In genomic region chr9:37363551-37363950, GRCm38 (mm10) we compare ENCODE assay signal across 31 mouse cellular contexts. TPM values are rescaled to one million over a fixed set of nuclear protein-coding genes. Genes with fewer than 3 reads are reported as not detected.
DNase-seq lines count a peak whose midpoint lies in the region; ATAC-seq and TF ChIP-seq lines count a peak whose summit lies in the region.
"Had no signal": no experiment of that assay in that cellular context is flagged by ENCODE, and none has a peak within 500 bp of the region (broad histone marks: within the 10 kb centered on the region; RNA-seq: fewer than 3 reads in every experiment).

No protein-coding gene starts in this region.

- peaks cover 8% of the 10 kb centered on the region for H3K4me1 ChIP-seq in heart, embryonic 12.5 days (replicated peaks)
- H3K4me1 ChIP-seq in olfactory bulb, adult 2 months (ENCODE audit: control insufficient read depth, insufficient read depth, low read length) = peaks cover 9% of the 10 kb centered on the region
- peaks cover 5% of the 10 kb centered on the region; the same call in 1 of the 2 replicates for H3K4me1 ChIP-seq in hindbrain, embryonic 11.5 days (replicated peaks; ENCODE audit: control insufficient read depth, insufficient read depth, low read length)

- no peaks in the 10 kb centered on the region for H3K36me3 ChIP-seq in heart, embryonic 12.5 days
- no peaks in the 10 kb centered on the region for H3K36me3 ChIP-seq in hindbrain, embryonic 11.5 days (ENCODE audit: control insufficient read depth, insufficient read depth, low read length)
- H3K36me3 ChIP-seq: embryonic facial prominence, embryonic 10.5 days; embryonic facial prominence, embryonic 13.5 days; forebrain, embryonic 12.5 days; forebrain, embryonic 15.5 days; G1E; heart, embryonic 10.5 days; hindbrain, embryonic 13.5 days had no signal

- peak; percentile 79 for DNase-seq in heart, adult 11 months
- DNase-seq in left cerebral cortex, adult 2 months (ENCODE audit: extremely low spot score in 1 of 2, low spot score in 2 of 2) = no peak
- no peak for DNase-seq in left cerebral cortex, adult 11 months (ENCODE audit: low spot score)
- DNase-seq in A20 (ENCODE audit: low read depth, low spot score) = peak; percentile 56
- no peak for DNase-seq in hindbrain, embryonic 11.5 days (ENCODE audit: low spot score)
- DNase-seq: adrenal gland, postnatal 10 days; adrenal gland, postnatal 36 days; B cell, adult 2 months; cerebellum, adult 18-20 months; cerebellum, adult 9-11 months; cerebellum, postnatal 25 days; embryo, embryonic 11 days; gastrocnemius, postnatal 25 days; heart, adult 2 months had no signal

- no peaks in the 10 kb centered on the region for H3K27me3 ChIP-seq in heart, embryonic 12.5 days (replicated peaks)
- no peaks in the 10 kb centered on the region for H3K27me3 ChIP-seq in hindbrain, embryonic 11.5 days (ENCODE audit: control insufficient read depth, insufficient read depth, low read length)
- H3K27me3 ChIP-seq: CH12.LX; embryonic facial prominence, embryonic 13.5 days; forebrain, embryonic 12.5 days; forebrain, embryonic 15.5 days; hindbrain, embryonic 13.5 days had no signal

- ATAC-seq in heart, embryonic 12.5 days (ENCODE audit: insufficient number of reproducible peaks, low FRiP score) = no peak
- no peak for ATAC-seq in hindbrain, embryonic 11.5 days (ENCODE audit: low FRiP score)
- ATAC-seq: forebrain, embryonic 15.5 days; hindbrain, embryonic 16.5 days; Patski had no signal

- H3K9me3 ChIP-seq in heart, embryonic 12.5 days (replicated peaks) = no peaks in the 10 kb centered on the region
- H3K9me3 ChIP-seq in hindbrain, embryonic 11.5 days (ENCODE audit: control insufficient read depth, low read length) = no peaks in the 10 kb centered on the region
- H3K9me3 ChIP-seq: embryonic facial prominence, embryonic 10.5 days; embryonic facial prominence, embryonic 13.5 days; forebrain, embryonic 12.5 days; forebrain, embryonic 15.5 days; G1E; heart, embryonic 10.5 days; hindbrain, embryonic 13.5 days had no signal

- H3K27ac ChIP-seq in heart, embryonic 12.5 days (ENCODE audit: poor library complexity, severe bottlenecking) = no peak overlapping the region
- peak overlapping the region; percentile 63 for H3K27ac ChIP-seq in left cerebral cortex, adult 2 months
- peak overlapping the region; percentile 80 for H3K27ac ChIP-seq in olfactory bulb, adult 2 months (ENCODE audit: insufficient read depth, low read depth, low read length)
- no peak overlapping the region for H3K27ac ChIP-seq in hindbrain, embryonic 11.5 days (ENCODE audit: low read depth, low read length)
- H3K27ac ChIP-seq: embryonic facial prominence, embryonic 10.5 days; embryonic facial prominence, embryonic 13.5 days; forebrain, embryonic 12.5 days; forebrain, embryonic 15.5 days; heart, adult 2 months; heart, embryonic 10.5 days; hindbrain, embryonic 13.5 days had no signal

- 53% methylated on average over 3 of the region's 3 CpGs for WGBS in heart, embryonic 12.5 days
- 44% methylated on average over 3 of the region's 3 CpGs for WGBS in olfactory bulb, adult 2 months
- 66% methylated on average over 3 of the region's 3 CpGs for WGBS in hindbrain, embryonic 11.5 days

- no peak overlapping the region for H3K9ac ChIP-seq in heart, embryonic 12.5 days
- H3K9ac ChIP-seq in hindbrain, embryonic 11.5 days (ENCODE audit: low read depth, low read length) = no peak overlapping the region
- H3K9ac ChIP-seq: embryonic facial prominence, embryonic 13.5 days; forebrain, embryonic 12.5 days; forebrain, embryonic 15.5 days; hindbrain, embryonic 13.5 days had no signal

- H3K4me3 ChIP-seq in heart, embryonic 12.5 days = no peak overlapping the region
- no peak overlapping the region for H3K4me3 ChIP-seq in left cerebral cortex, adult 2 months
- no peak overlapping the region for H3K4me3 ChIP-seq in olfactory bulb, adult 2 months (ENCODE audit: insufficient read depth, low read depth, low read length)
- H3K4me3 ChIP-seq in hindbrain, embryonic 11.5 days (ENCODE audit: low read depth, low read length) = no peak overlapping the region
- H3K4me3 ChIP-seq: embryonic facial prominence, embryonic 10.5 days; embryonic facial prominence, embryonic 13.5 days; erythroblast, embryonic 14.5 days; forebrain, embryonic 12.5 days; forebrain, embryonic 15.5 days; heart, adult 2 months; heart, embryonic 10.5 days; hindbrain, embryonic 13.5 days had no signal

- TF ChIP-seq CTCF in left cerebral cortex, adult 2 months (IDR thresholded peaks at IDR 0.05) = no peak
- TF ChIP-seq CTCF in olfactory bulb, adult 2 months (IDR thresholded peaks at IDR 0.05; ENCODE audit: insufficient read depth, low read depth, low read length) = no peak

- TF ChIP-seq POLR2A in olfactory bulb, adult 2 months (IDR thresholded peaks at IDR 0.05; ENCODE audit: insufficient read depth, low read depth, low read length) = no peak

- intact Hi-C loops in left cerebral cortex, adult 2 months (cut with DNase I) = no loop called here

- H3K4me2 ChIP-seq in heart, embryonic 12.5 days = no peak overlapping the region
- no peak overlapping the region for H3K4me2 ChIP-seq in hindbrain, embryonic 11.5 days (replicated peaks; ENCODE audit: low read depth, low read length)
- H3K4me2 ChIP-seq: embryonic facial prominence, embryonic 13.5 days; forebrain, embryonic 12.5 days; forebrain, embryonic 15.5 days; hindbrain, embryonic 13.5 days had no signal

RNA-seq across cellular contexts. Expression of gene Hepacam, which starts 3.6 kb away (rescaled TPM):
- polyA plus RNA-seq in heart, embryonic 12.5 days (2016; fragmentation: Nextera tagmentation; extraction: Ambion mirVana) = 0.06 TPM in 1 of 2 replicates, not detected in the other
- total RNA-seq in left cerebral cortex, adult 2 months (2021) = 10 to 100 TPM; 53.6 to 53.7 TPM
- not detected in 2 replicates for polyA plus RNA-seq in olfactory bulb, adult 2 months (2012; ENCODE audit: insufficient read depth, insufficient read length, low replicate concordance, missing spikeins)
- polyA plus RNA-seq in hindbrain, embryonic 11.5 days (2014; fragmentation: Nextera tagmentation; extraction: Ambion mirVana) = 0.09 TPM in 1 of 2 replicates, not detected in the other
- total RNA-seq: common myeloid progenitor, adult 5-6 weeks; G1E; heart, adult 2 months; heart, postnatal 25 days; hematopoietic stem cell, adult 5-6 weeks had no signal
- polyA plus RNA-seq: embryonic facial prominence, embryonic 13.5 days; erythroblast, embryonic 14.5 days; G1E; heart, embryonic 10.5 days; heart, embryonic 14.5 days; Patski had no signal

RNA-seq across cellular contexts. Expression of gene Ccdc15, which starts 15.3 kb away (rescaled TPM):
- 5.4 and 5.6 TPM in 2 replicates for polyA plus RNA-seq in heart, embryonic 12.5 days (2016; fragmentation: Nextera tagmentation; extraction: Ambion mirVana)
- 1 to 10 TPM; 1.9 to 2.5 TPM for total RNA-seq in left cerebral cortex, adult 2 months (2021)
- not detected in 2 replicates for polyA plus RNA-seq in olfactory bulb, adult 2 months (2012; ENCODE audit: insufficient read depth, insufficient read length, low replicate concordance, missing spikeins)
- polyA plus RNA-seq in hindbrain, embryonic 11.5 days (2014; fragmentation: Nextera tagmentation; extraction: Ambion mirVana) = 6.8 and 10.2 TPM in 2 replicates

RNA-seq across cellular contexts. Expression of gene Robo4, which starts 38.1 kb away (rescaled TPM):
- 4.6 and 6.2 TPM in 2 replicates for polyA plus RNA-seq in heart, embryonic 12.5 days (2016; fragmentation: Nextera tagmentation; extraction: Ambion mirVana)
- total RNA-seq in left cerebral cortex, adult 2 months (2021) = 1 to 10 TPM; 8.0 to 9.5 TPM
- polyA plus RNA-seq in olfactory bulb, adult 2 months (2012; ENCODE audit: insufficient read depth, insufficient read length, low replicate concordance, missing spikeins) = not detected in 2 replicates
- polyA plus RNA-seq in hindbrain, embryonic 11.5 days (2014; fragmentation: Nextera tagmentation; extraction: Ambion mirVana) = 5.5 and 6.8 TPM in 2 replicates
- total RNA-seq: CH12.LX had no signal
- polyA plus RNA-seq: G1E, Patski had no signal

Comparison
In these comparisons a context has a peak if more than half of its experiments do, and no peak if none do; other contexts are left out.
1. DNase-seq: peak in heart, adult 11 months (single experiment) and A20 (single experiment); none in left cerebral cortex, adult 2 months (0 of 2), left cerebral cortex, adult 11 months (single experiment) and hindbrain, embryonic 11.5 days (single experiment).
2. H3K27ac ChIP-seq: peak in left cerebral cortex, adult 2 months (single experiment) and olfactory bulb, adult 2 months (single experiment); none in heart, embryonic 12.5 days (single experiment) and hindbrain, embryonic 11.5 days (single experiment).